Mouse (Mus musculus): ENCODE data around the gene Tmem144. TPM values are rescaled to one million over a fixed set of nuclear protein-coding genes. Genes with fewer than 3 reads are reported as not detected.
A peak's percentile ranks its signal among the peaks of the same experiment; 100 is the strongest.
"Not testable (repeated sequence)": the region's sequence is repeated elsewhere in the genome, so short reads cannot be mapped to it uniquely, and the experiment has no call there.

Tmem144 gene
- polyA plus RNA-seq, 1 experiment from 2014 or later, result 2.2 TPM

GRCm38 (mm10) chr3:79808530-79809179 lies 43.9 kb downstream of the Tmem144 start:
- Histone ChIP-seq H3K4me3 (ENCODE audit: low read depth, low read length) (no peak overlapping the region), H3K36me3 (ENCODE audit: control insufficient read depth, insufficient read depth) (no peaks in the 10 kb centered on the region), H3K4me1 (ENCODE audit: control insufficient read depth, low read depth, low read length) (no peaks in the 10 kb centered on the region), H3K9ac (ENCODE audit: low read depth, low read length) (no peak overlapping the region), H3K27ac (ENCODE audit: low read length) (no peak overlapping the region), H3K27me3 (ENCODE audit: control insufficient read depth, insufficient read depth, low read depth, low read length) (no peaks in the 10 kb centered on the region), H3K9me3 (replicated peaks; ENCODE audit: control insufficient read depth, low read length) (no peaks in the 10 kb centered on the region), H3K4me2 (ENCODE audit: low read depth, low read length) (no peak overlapping the region)
- no peak for ATAC-seq (ENCODE audit: low read depth)
- WGBS (ENCODE audit: insufficient replicate concordance), result 67% methylated on average over 9 of the region's 9 CpGs

GRCm38 (mm10) chr3:79800761-79801160 lies 51.8 kb downstream of the Tmem144 start:
- 54% methylated on average over 7 of the region's 7 CpGs for WGBS (ENCODE audit: insufficient replicate concordance)
- not testable (repeated sequence) for H3K27me3 ChIP-seq (ENCODE audit: control insufficient read depth, insufficient read depth, low read depth, low read length); H3K27ac ChIP-seq (ENCODE audit: low read length); H3K36me3 ChIP-seq (ENCODE audit: control insufficient read depth, insufficient read depth); H3K4me1 ChIP-seq (ENCODE audit: control insufficient read depth, low read depth, low read length); H3K9me3 ChIP-seq (replicated peaks; ENCODE audit: control insufficient read depth, low read length); ATAC-seq (ENCODE audit: low read depth); H3K4me3 ChIP-seq (ENCODE audit: low read depth, low read length); H3K4me2 ChIP-seq (ENCODE audit: low read depth, low read length); H3K9ac ChIP-seq (ENCODE audit: low read depth, low read length)

- no peaks in the 10 kb centered on the region for H3K4me1 ChIP-seq (ENCODE audit: control insufficient read depth, low read depth, low read length)
- ATAC-seq (ENCODE audit: low read depth), result no peak
- H3K27ac ChIP-seq (ENCODE audit: low read length), result no peak overlapping the region
- H3K9ac ChIP-seq (ENCODE audit: low read depth, low read length), result no peak overlapping the region
- 52% methylated on average over 6 of the region's 6 CpGs for WGBS (ENCODE audit: insufficient replicate concordance)
- H3K9me3 ChIP-seq (replicated peaks; ENCODE audit: control insufficient read depth, low read length), result no peaks in the 10 kb centered on the region
- no peak overlapping the region for H3K4me3 ChIP-seq (ENCODE audit: low read depth, low read length)
- no peaks in the 10 kb centered on the region for H3K27me3 ChIP-seq (ENCODE audit: control insufficient read depth, insufficient read depth, low read depth, low read length)
- H3K36me3 ChIP-seq (ENCODE audit: control insufficient read depth, insufficient read depth), result no peaks in the 10 kb centered on the region
- no peak overlapping the region for H3K4me2 ChIP-seq (ENCODE audit: low read depth, low read length)
These were observed 60.3 kb downstream of the Tmem144 start for GRCm38 (mm10) chr3:79792307-79792706.

GRCm38 (mm10) chr3:79790324-79790723 lies 62.2 kb downstream of the Tmem144 start:
- H3K4me1 ChIP-seq (ENCODE audit: control insufficient read depth, low read depth, low read length), result no peaks in the 10 kb centered on the region
- no peak for ATAC-seq (ENCODE audit: low read depth)
- H3K27ac ChIP-seq (ENCODE audit: low read length), result no peak overlapping the region
- H3K9me3 ChIP-seq (replicated peaks; ENCODE audit: control insufficient read depth, low read length), result no peaks in the 10 kb centered on the region
- no peak overlapping the region for H3K4me3 ChIP-seq (ENCODE audit: low read depth, low read length)
- no peak overlapping the region for H3K9ac ChIP-seq (ENCODE audit: low read depth, low read length)
- 46% methylated on average over 3 of the region's 3 CpGs for WGBS (ENCODE audit: insufficient replicate concordance)
- H3K4me2 ChIP-seq (ENCODE audit: low read depth, low read length), result no peak overlapping the region
- no peaks in the 10 kb centered on the region for H3K27me3 ChIP-seq (ENCODE audit: control insufficient read depth, insufficient read depth, low read depth, low read length)
- no peaks in the 10 kb centered on the region for H3K36me3 ChIP-seq (ENCODE audit: control insufficient read depth, insufficient read depth)

GRCm38 (mm10) chr3:79789554-79789953 lies 63.0 kb downstream of the Tmem144 start:
- no peaks in the 10 kb centered on the region for H3K9me3 ChIP-seq (replicated peaks; ENCODE audit: control insufficient read depth, low read length)
- no peaks in the 10 kb centered on the region; the same call in 1 of the 2 replicates for H3K27me3 ChIP-seq (ENCODE audit: control insufficient read depth, insufficient read depth, low read depth, low read length)
- H3K4me1 ChIP-seq (ENCODE audit: control insufficient read depth, low read depth, low read length), result no peaks in the 10 kb centered on the region
- H3K9ac ChIP-seq (ENCODE audit: low read depth, low read length), result no peak overlapping the region
- H3K4me3 ChIP-seq (ENCODE audit: low read depth, low read length), result no peak overlapping the region
- H3K4me2 ChIP-seq (ENCODE audit: low read depth, low read length), result no peak overlapping the region
- H3K36me3 ChIP-seq (ENCODE audit: control insufficient read depth, insufficient read depth), result no peaks in the 10 kb centered on the region
- ATAC-seq (ENCODE audit: low read depth), result no peak
- WGBS (ENCODE audit: insufficient replicate concordance), result 60% methylated on average over 4 of the region's 4 CpGs
- H3K27ac ChIP-seq (ENCODE audit: low read length), result no peak overlapping the region

GRCm38 (mm10) chr3:79788959-79789358 lies 63.6 kb downstream of the Tmem144 start:
- Histone ChIP-seq H3K4me3 (ENCODE audit: low read depth, low read length) (no peak overlapping the region), H3K36me3 (ENCODE audit: control insufficient read depth, insufficient read depth) (no peaks in the 10 kb centered on the region), H3K4me1 (ENCODE audit: control insufficient read depth, low read depth, low read length) (no peaks in the 10 kb centered on the region), H3K27ac (ENCODE audit: low read length) (no peak overlapping the region), H3K4me2 (ENCODE audit: low read depth, low read length) (no peak overlapping the region), H3K9ac (ENCODE audit: low read depth, low read length) (no peak overlapping the region), H3K27me3 (ENCODE audit: control insufficient read depth, insufficient read depth, low read depth, low read length) (no peaks in the 10 kb centered on the region; the same call in none of the 2 replicates), H3K9me3 (replicated peaks; ENCODE audit: control insufficient read depth, low read length) (no peaks in the 10 kb centered on the region)
- 43% methylated on average over 6 of the region's 6 CpGs for WGBS (ENCODE audit: insufficient replicate concordance)
- ATAC-seq (ENCODE audit: low read depth), result peak; percentile 47; the same call in 1 of the 2 replicates

GRCm38 (mm10) chr3:79784362-79784736 lies 68.2 kb downstream of the Tmem144 start:
- H3K27ac ChIP-seq (ENCODE audit: low read length), result no peak overlapping the region
- H3K4me2 ChIP-seq (ENCODE audit: low read depth, low read length), result peak overlapping the region; percentile 13; the same call in 1 of the 2 replicates
- H3K36me3 ChIP-seq (ENCODE audit: control insufficient read depth, insufficient read depth), result no peaks in the 10 kb centered on the region
- H3K4me1 ChIP-seq (ENCODE audit: control insufficient read depth, low read depth, low read length), result no peaks in the 10 kb centered on the region
- 9% methylated on average over 11 of the region's 11 CpGs for WGBS (ENCODE audit: insufficient replicate concordance)
- H3K9me3 ChIP-seq (replicated peaks; ENCODE audit: control insufficient read depth, low read length), result no peaks in the 10 kb centered on the region
- no peak overlapping the region for H3K9ac ChIP-seq (ENCODE audit: low read depth, low read length)
- no peak for ATAC-seq (ENCODE audit: low read depth)
- H3K4me3 ChIP-seq (ENCODE audit: low read depth, low read length), result no peak overlapping the region
- H3K27me3 ChIP-seq (ENCODE audit: control insufficient read depth, insufficient read depth, low read depth, low read length), result no peaks in the 10 kb centered on the region; the same call in none of the 2 replicates

GRCm38 (mm10) chr3:79783630-79784361 lies 68.8 kb downstream of the Tmem144 start:
- no peaks in the 10 kb centered on the region; the same call in none of the 2 replicates for H3K27me3 ChIP-seq (ENCODE audit: control insufficient read depth, insufficient read depth, low read depth, low read length)
- no peak for ATAC-seq (ENCODE audit: low read depth)
- H3K9me3 ChIP-seq (replicated peaks; ENCODE audit: control insufficient read depth, low read length), result no peaks in the 10 kb centered on the region
- H3K9ac ChIP-seq (ENCODE audit: low read depth, low read length), result no peak overlapping the region
- 37% methylated on average over 10 of the region's 10 CpGs for WGBS (ENCODE audit: insufficient replicate concordance)
- H3K4me1 ChIP-seq (ENCODE audit: control insufficient read depth, low read depth, low read length), result no peaks in the 10 kb centered on the region
- H3K4me2 ChIP-seq (ENCODE audit: low read depth, low read length), result peak overlapping the region; percentile 13; the same call in 1 of the 2 replicates
- no peak overlapping the region for H3K27ac ChIP-seq (ENCODE audit: low read length)
- H3K36me3 ChIP-seq (ENCODE audit: control insufficient read depth, insufficient read depth), result no peaks in the 10 kb centered on the region
- no peak overlapping the region for H3K4me3 ChIP-seq (ENCODE audit: low read depth, low read length)

- H3K4me1 ChIP-seq (ENCODE audit: control insufficient read depth, low read depth, low read length), result no peaks in the 10 kb centered on the region
- 44% methylated on average over 2 of the region's 2 CpGs for WGBS (ENCODE audit: insufficient replicate concordance)
- ATAC-seq (ENCODE audit: low read depth), result no peak
These were observed 79.9 kb downstream of the Tmem144 start for GRCm38 (mm10) chr3:79772701-79773100.

More at GRCm38 (mm10) chr3:79772701-79773100, 79.9 kb downstream of the Tmem144 start:
- no peaks in the 10 kb centered on the region for H3K36me3 ChIP-seq (ENCODE audit: control insufficient read depth, insufficient read depth)
- H3K4me3 ChIP-seq (ENCODE audit: low read depth, low read length), result no peak overlapping the region
- H3K9ac ChIP-seq (ENCODE audit: low read depth, low read length), result no peak overlapping the region
- H3K27ac ChIP-seq (ENCODE audit: low read length), result no peak overlapping the region
- H3K27me3 ChIP-seq (ENCODE audit: control insufficient read depth, insufficient read depth, low read depth, low read length), result no peaks in the 10 kb centered on the region
- no peak overlapping the region for H3K4me2 ChIP-seq (ENCODE audit: low read depth, low read length)
- H3K9me3 ChIP-seq (replicated peaks; ENCODE audit: control insufficient read depth, low read length), result no peaks in the 10 kb centered on the region
